Mouse (Mus musculus): Measurements from ENCODE around the gene Sh2d6. TPM values are rescaled to one million over a fixed set of nuclear protein-coding genes. Genes with fewer than 3 reads are reported as not detected.
"Not testable (repeated sequence)": the region's sequence is repeated elsewhere in the genome, so short reads cannot be mapped to it uniquely, and the experiment has no call there.

The Sh2d6 gene
- total RNA-seq, 2 experiments from 2014 or later: 0.27 to 0.48 TPM

DNA sequence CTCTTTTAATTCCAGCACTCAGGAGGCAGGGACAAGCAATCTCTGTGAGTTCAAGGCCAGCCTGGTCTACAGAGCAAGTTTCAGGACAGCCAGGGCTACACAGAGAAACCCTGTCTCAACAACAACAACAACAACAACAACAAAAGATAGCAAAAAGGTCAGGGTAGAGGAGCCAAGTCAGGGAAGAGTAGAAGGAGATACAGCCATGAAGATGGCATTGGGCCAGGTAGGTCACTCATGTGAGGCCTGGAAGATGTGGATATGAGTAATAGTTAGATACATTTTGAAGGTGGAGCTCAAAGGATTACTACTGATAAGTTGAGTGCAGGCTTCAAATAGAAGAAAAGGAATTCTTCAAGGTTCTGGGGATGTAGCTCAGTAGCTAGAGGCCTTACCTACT, 18.2 kb downstream of the Sh2d6 start:
- DNase-seq: no peak

DNA sequence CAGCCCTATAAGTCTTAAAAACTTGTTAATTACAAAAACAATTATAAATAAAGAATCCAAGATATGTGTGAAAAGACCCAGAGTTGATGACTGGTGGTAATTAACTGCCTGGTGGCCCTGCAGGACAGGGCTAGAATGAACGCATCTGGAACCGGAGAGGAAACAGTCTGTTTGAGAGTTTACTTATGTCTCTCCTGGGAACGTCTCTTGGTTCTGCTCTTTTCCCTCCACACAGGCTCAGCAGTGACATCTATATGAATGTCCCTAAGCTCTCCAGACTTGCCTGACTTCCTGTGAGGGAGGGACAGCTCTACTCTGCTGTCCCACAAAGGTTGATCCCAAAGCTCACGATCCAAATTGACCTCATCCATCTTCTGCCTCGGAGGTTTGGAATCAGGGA, 22.6 kb downstream of the Sh2d6 start:
- no peak for DNase-seq

DNA sequence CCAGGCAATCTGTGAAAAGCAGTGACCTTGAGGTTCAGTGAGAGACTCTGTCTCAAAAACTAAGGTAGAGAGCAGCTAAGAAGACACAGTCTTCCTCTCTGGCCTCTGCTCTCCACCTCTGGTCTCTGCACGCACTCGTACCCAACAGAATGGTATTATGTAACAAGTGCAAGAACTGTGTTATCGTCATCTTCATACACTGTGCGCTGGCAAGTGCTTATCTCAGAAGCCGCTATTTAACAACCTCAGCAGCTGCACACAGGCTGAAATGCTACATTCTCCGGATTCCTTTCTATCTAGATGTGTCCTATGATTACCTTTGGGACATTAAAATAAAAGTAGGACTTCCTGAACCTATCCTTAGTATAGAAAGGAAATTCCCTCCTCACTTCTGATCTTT, 28.6 kb downstream of the Sh2d6 start:
- no peak for DNase-seq

DNA sequence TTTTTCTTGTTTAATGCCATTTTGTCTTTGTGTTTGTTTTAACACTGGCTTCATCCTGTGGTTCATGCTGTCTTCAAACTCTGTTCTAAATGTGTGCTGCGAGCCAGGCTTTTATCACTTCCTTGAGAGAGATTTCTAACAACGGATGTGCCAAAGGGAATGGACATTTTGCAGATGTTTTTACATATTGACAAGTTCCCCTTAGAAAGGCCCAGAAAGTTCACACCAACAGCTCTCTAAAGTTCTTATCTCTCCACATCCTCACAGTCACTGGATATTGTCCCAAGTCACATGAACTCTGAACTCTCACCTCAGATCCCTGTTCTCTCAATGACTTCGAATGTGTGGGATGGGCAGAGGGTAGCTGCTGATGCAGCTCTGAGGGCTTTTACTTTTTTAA, 30.4 kb downstream of the Sh2d6 start:
- DNase-seq: no peak

DNA sequence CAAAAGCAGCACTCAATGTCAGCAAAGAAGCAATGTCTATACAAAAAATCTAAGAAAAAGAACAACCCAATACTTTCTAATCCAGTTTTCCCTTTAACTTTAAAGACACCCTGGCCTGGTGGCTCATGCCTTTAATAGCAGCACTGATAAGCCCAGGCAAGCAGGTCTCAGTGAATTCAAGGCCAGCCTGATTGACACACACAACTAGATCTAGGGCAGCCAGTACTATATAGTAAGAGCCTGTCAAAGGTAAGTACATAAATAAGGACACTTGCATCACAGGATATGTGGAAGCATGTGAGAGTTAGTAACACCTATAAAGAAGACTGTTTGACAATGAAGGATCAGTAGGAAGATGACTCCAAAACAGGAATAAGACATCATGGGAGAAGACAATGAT, 32.0 kb downstream of the Sh2d6 start:
- no peak for DNase-seq

DNA sequence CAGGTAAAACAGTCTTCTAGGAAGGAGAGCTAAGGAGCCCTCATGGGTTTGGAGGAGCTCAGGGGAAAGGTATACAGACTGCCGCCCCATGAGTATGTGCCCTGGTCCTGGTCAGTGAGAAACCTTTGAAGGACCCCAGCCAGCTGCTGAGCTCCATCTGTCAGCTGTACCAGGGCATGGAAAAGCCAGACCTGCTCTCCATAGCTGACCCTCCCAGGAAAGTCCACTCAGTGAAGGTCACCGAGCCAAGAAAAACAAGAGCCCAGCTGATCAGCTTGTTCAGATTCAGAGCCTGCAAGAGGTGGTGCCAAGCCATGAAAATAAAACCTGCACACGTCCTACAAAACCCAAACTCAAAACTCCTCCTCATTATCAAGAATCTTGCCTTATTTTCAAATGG, 32.7 kb downstream of the Sh2d6 start:
- no peak for DNase-seq

DNA sequence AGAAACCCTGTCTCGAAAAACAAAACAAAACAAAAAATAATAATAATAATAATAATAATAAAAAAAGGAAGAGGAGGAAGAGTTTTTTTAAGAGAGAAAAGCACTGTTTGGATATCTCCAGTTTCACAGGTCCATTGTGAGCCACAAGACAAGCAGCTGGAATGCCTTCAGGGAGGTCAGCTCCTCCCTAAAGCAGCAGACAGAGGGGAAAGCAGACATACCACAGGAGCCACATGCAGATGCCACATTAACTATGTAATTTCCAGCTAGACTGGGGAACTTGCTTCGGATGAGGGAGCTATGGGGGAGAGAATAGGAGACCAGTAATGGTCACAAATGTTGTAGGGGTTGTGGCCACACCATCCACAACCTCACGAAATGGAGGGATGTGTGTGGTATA, 34.2 kb downstream of the Sh2d6 start:
- no peak for DNase-seq

DNA sequence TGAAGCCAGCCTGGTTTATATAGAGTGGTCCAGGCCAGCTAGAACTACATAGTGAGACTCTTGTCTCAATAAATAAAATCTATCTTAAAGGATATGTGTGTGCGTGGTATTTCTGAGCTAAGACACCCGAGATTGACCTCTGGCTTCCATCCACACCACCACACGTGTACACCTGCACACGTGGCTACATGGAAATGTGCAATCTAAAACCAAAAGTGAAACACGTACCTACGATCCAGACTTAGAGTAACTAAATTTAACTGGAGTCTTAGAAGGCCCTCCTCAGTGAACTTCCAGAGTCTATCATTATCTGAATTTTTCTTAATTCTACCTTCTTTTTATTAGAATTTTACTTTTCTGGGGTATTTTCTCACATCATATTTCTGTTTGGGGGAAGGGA, 35.2 kb downstream of the Sh2d6 start:
- no peak for DNase-seq

DNA sequence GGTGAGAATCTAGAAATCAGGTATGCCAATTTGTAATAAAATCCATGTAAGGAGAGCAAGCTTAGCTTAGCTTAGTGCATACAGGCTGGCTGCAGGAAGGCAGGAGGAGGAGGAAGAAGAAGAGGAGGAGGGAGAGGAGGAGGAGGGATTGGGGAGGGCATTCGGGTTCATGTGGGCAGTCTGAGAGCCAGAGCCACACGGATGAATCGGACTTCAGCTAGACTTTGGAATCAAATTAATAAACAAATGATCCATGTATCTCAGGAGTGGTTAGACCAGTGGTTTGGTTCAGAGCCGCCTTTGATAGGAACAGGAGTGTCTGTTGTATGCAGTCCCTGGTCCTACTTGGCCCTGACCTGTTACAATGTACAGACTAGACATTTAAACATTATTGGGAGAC, 36.6 kb downstream of the Sh2d6 start:
- no peak for DNase-seq

DNA sequence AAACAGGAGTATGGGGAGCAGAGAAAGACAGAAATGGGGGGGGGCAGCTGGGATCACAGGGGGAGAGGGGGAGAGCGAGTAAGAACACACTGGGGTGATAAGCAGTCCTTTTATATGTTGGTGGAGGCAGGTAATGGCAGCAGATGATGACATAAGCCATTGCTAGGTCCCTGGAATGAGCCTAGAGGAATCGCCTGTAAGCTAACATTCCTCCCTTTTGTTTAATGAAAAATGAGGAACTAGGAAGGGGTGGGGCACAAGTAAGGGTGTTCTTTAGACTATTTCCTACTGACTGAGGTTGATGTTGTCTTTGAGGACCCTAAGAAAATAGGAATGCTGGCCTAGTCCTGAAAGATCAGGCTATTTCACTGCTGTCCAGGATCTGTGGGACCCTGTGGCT, 39.4 kb downstream of the Sh2d6 start:
- no peak for DNase-seq

DNA sequence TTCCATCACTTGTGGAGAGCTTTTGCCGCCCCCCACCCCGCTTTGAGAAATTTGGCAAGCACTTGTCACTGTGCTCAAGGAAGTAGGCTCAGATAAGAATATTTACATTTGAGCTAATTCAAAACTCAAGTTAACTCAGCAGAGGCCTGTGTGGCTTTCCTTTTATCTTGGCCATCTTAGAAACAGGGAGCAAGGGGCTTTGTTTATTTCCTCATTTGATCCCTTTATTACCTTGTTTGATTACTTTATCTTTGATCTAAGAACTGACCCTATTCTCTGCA, 41.1 kb downstream of the Sh2d6 start:
- no peak for DNase-seq

DNA sequence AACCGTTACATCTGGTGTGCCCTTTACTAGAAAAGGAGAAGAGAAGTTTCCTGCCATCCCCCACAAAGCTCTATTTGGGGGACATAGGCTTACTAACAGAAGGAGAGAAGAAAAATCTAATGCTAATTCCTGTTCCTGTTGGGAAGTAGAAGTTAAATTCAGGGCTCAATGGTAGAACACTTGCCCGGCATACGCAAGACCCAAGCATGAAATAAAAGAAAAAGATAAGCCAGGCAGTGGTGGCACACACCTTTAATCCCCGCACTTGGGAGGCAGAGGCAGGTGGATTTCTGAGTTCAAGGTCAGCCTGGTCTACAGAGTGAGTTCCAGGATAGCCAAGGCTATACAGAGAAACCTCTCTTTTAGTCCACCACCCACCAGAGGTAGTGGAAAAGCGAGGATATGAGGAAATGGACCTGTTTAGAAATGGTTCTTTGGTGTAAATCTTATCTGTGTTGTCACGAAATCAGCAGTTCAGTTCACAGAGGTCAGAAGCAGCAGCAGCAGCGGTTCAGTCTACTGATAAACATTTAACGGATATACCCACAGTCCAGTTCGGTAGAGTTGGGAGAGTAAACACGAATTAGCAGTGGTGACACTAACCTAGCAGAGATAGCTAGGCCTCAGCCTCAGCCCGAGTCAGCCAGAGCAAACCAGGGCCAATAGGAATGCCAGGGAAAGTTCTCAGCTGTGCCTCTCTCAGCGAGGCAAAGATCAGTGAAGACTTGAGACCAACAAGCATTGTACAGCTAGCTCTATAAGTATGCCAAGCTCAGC, 41.7 kb downstream of the Sh2d6 start:
- no peak for DNase-seq

DNA sequence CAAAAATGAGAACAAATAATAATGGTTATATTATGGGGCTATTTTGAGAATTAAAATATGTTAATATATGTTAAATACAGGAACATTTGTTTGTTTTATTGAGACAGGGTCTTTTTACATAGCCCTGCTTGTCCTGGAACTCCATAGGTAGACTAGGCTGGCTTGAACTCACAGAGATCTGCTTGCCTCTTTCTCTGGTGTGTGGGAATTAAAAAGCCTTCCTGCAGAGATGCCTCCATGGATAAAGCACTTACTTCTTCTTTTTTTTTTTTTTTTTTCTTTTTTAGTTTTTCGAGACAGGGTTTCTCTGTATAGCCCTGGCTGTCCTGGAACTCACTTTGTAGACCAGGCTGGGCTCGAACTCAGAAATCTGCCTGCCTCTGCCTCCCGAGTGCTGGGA, 42.8 kb downstream of the Sh2d6 start:
- not testable (repeated sequence) for DNase-seq

DNA sequence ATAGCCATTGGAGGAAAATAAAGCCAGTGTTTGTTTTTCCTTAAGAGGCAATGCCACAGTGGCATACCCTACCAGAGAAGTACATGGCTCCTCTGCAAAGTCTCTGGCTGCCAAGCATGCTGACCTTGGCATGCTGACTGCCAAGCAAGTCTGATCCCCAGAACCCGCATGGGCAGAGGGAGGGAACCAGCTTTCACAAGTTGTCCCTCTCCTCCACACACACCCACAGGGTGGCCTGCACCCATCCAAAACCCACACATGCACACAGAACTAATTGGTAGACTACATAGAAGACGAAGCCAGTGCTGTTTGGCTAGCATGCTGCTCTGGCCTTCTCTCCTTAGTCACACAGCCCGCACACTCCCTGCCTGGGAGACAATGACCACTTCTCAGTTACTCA, 43.9 kb downstream of the Sh2d6 start:
- peak; percentile 66 for DNase-seq

DNA sequence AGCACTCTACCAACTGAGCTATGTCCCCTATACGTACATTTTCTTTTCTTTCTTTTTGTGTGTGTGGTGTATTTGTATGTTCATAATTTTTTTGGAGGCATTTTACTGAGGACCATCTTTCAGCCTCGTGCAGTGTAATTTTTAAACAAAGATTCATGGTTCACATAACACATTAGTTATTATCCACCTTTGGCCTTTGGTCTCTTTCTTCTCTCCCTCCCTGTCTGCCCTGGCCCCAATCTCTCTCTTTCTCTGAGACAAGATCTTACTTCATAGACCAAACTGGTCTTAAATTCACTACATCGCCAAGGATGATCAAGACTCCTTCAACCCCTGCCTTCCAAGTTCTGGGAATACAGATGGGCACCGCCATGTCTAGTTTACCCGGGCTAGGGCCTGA, 44.7 kb downstream of the Sh2d6 start:
- DNase-seq: no peak

DNA sequence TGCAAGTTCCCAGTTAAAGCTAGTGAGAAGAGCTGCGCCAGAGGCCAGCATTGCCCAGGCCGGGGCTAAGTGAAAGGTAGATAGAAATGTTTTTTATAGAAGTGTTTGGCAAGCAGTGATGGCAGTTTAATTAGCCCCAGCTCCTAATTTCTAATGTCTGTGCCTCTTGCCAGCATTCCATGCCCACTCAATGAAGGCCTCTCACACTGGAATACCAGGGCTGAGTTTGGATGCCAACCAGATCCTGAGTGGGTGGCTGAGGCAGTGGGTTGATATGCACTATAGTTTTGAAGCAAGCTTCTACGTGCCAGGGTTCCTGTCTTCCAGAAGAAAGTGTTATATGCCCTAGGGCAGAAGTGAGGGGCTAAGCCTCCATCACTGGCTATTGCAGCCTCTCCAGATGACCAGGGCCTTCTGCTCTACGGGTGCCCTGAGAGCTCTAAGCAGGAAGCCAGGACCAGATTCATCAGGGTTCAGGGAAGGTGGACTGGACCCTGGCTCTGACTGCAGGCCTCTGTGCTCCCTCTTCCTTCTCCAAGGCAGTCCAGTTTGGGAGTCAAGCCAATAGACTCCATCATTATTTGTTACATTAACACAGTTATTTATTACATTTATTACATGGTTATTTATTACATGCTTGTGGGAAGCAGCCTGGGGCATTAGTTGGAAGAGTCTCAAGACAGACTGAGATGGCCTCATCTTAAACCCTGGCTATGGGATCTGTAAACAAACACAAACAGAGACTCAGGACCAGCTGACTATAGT, 46.1 kb downstream of the Sh2d6 start:
- no peak for DNase-seq

DNA sequence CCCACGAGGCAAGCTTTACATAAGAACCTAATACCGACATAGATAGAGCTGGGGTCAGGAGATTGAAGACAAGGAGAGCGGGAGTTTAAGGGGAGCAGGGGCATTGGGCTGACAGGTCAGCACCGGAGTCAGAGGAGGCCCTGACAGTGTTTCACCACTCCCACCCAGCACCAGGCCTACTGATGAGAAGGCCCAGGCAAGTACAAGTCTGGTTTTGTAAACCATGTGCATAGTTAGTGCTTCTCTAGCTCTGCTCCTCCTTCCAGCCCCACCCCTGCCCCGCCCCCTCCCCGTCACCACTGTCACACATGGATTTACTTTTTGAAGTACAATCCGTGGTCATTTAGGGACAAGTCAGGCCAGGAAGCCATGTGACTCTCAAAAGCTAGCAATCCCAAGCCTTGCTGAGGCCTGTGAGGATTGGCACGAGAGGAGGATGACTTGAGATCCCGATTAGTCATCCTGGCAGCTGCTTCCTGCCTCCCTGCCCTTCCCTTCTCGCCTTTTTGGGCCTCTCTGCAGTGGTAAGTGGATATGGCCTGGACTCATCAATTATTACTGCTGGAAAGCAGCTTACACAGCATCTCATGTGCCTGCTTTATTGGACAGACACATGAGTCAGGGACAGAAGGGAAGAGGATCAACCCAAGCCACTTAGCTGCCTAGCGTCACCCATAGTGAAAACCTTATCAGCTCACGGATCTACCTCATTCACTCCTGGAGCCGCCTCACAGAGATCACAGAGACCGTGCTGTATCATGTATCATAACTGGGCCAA, 48.1 kb downstream of the Sh2d6 start:
- DNase-seq: peak; percentile 68

DNA sequence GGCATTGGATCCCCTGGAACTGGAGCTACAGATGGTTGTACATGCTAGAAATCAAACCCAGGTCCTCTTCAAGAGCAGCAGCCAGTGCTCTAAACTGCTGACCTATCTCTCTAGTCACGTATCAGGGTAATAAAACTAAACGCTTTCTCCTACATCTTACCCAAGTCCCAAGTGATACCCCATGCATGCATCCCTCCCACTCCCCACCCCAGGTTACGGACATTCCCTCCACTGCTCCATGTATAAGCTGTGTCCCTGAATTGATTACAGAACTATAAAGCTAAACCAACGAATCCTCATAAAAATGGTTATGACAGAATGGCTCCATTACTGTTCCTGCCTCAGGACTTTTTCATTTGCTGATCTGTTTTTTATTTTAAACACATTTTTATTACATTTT, 55.3 kb downstream of the Sh2d6 start:
- no peak for DNase-seq

DNA sequence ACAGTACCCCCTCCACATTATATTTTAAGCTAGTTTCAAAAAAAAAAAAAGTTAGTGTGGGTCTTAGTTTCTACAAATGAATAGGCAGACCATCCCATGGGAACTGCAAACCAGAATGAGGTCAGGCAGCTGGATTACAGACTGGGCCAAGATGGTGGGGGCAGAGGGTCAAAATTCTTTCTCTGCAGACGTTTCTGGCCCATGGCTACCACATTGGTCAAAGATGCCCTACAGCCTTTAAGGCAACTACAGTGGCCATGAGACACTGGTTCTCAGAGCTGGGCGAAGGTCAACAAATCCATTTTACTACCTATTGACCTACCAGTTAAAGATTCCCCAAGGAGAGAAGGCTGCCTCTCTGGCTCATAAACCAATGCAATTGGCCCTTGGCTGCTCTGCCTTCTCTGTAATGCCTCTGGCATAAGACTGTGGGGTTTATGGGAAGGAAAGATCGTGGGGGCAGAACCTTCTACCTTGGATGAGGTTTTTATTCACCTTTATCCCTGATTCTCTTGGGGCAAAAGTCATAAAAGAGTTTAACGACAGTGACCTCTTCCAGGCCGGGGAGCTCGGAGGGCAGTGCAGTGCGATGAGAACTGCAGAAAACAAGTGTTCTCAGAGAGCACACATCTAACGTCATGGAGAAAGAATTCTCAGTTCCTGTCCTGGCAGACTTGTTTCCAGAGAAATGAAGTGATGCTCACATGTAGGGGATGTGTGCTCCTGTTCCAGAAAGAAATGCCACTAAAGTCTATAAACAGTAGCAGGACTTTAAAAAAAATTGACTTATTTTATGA, 55.9 kb downstream of the Sh2d6 start:
- no peak for DNase-seq
